Mouse (Mus musculus) midbrain, embryonic 12.5 days (tissue): ENCODE results near the gene Atox1. TPM values are rescaled to one million over a fixed set of nuclear protein-coding genes. Genes with fewer than 3 reads are reported as not detected.
"Not testable (repeated sequence)": the region's sequence is repeated elsewhere in the genome, so short reads cannot be mapped to it uniquely, and the experiment has no call there.

Source experiments
- ATAC-seq: fragments of 200-750 bp; cut with Nextera tagmentation; 2 replicates; pipeline ENCODE4 v1.8.0; 2017; ENCODE audit warnings: low read depth, moderate TSS enrichment, moderate library complexity; ENCODE audit not compliant: low FRiP score
- H3K27ac ChIP-seq: fragments of 300-500 bp; sonication (generic); replicated peaks from 2 replicates; pipeline ENCODE4 v1.5.1; 2016; ENCODE audit warnings: mild to moderate bottlenecking
- H3K27me3 ChIP-seq: fragments of 300-500 bp; sonication (generic); 2 replicates; pipeline ENCODE4 v1.6.1; 2016; ENCODE audit warnings: mild to moderate bottlenecking
- H3K36me3 ChIP-seq: fragments of 300-500 bp; sonication (generic); 2 replicates; pipeline ENCODE4 v1.6.1; 2016
- H3K4me1 ChIP-seq: fragments of 300-500 bp; sonication (generic); 2 replicates; pipeline ENCODE4 v1.6.1; 2016
- H3K4me2 ChIP-seq: fragments of 300-500 bp; sonication (generic); replicated peaks from 2 replicates; pipeline ENCODE4 v1.6.1; 2016; ENCODE audit warnings: mild to moderate bottlenecking, moderate library complexity
- H3K4me3 ChIP-seq: fragments of 300-500 bp; sonication (generic); 2 replicates; pipeline ENCODE4 v1.5.1; 2016; ENCODE audit warnings: mild to moderate bottlenecking
- H3K9ac ChIP-seq: fragments of 300-500 bp; sonication (generic); replicated peaks from 2 replicates; pipeline ENCODE4 v1.6.1; 2016; ENCODE audit warnings: mild to moderate bottlenecking, moderate library complexity
- H3K9me3 ChIP-seq: fragments of 300-500 bp; sonication (generic); 2 replicates; pipeline ENCODE4 v1.6.1; 2016; ENCODE audit warnings: mild to moderate bottlenecking
- WGBS: fragments of 180-500 bp; shearing (Covaris S2); methylation state at CpG from one replicate; pipeline ENCODE4 v1.1.7; 2016; 5-methylcytosine and 5-hydroxymethylcytosine counted together
- polyA plus RNA-seq: library from polyadenylated mRNA; unstranded; fragments of >200 nt; fragmentation: Nextera tagmentation; extraction: Ambion mirVana; gene quantifications from 2 replicates; pipeline ENCODE4 v1.2.1, GENCODE M21; 2016

The Atox1 gene
- polyA plus RNA-seq, 1 experiment from 2014 or later: 237 TPM

GRCm38 (mm10) chr11:55419678-55420307 lies 41.2 kb downstream of the Atox1 start:
- H3K4me1 ChIP-seq: peaks cover 55% of the 10 kb centered on the region
- peak overlapping the region; percentile 84 for H3K27ac ChIP-seq
- peak overlapping the region; percentile 59 for H3K4me2 ChIP-seq
- peaks cover 4% of the 10 kb centered on the region; the same call in 1 of the 2 replicates for H3K27me3 ChIP-seq
- no peaks in the 10 kb centered on the region for H3K36me3 ChIP-seq
- peak; percentile 51 for ATAC-seq
- no peaks in the 10 kb centered on the region for H3K9me3 ChIP-seq
- peak overlapping the region; percentile 41 for H3K4me3 ChIP-seq
- WGBS: under 1% methylated on average over 9 of the region's 9 CpGs
- H3K9ac ChIP-seq: peak overlapping the region; percentile 61

GRCm38 (mm10) chr11:55419296-55419677 lies 41.8 kb downstream of the Atox1 start:
- H3K4me2 ChIP-seq: peak overlapping the region; percentile 59
- peaks cover 50% of the 10 kb centered on the region for H3K4me1 ChIP-seq
- H3K27ac ChIP-seq: peak overlapping the region; percentile 84
- peaks cover 4% of the 10 kb centered on the region; the same call in 1 of the 2 replicates for H3K27me3 ChIP-seq
- H3K9me3 ChIP-seq: no peaks in the 10 kb centered on the region
- no peaks in the 10 kb centered on the region for H3K36me3 ChIP-seq
- ATAC-seq: no peak
- peak overlapping the region; percentile 61 for H3K9ac ChIP-seq
- whole genome bisulfite sequencing: 2% methylated on average over 4 of the region's 4 CpGs
- H3K4me3 ChIP-seq: peak overlapping the region; percentile 41

DNA sequence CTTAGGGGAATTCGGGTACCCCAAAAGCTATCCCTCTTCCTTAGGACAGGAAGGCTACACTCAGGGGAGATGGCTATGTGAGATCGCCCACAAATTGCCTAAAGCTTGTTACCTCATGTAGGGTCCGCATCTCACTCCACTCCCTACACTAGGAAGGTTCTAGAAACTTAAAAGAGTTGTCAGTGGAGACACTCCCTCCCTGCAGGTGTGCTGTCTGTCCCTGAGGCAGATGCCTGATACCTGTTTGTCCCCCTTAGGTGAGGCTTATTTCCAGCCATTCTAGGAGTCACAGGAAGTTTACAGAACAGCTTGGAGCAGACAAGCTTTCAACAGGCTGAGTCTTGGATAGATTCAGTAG lies 42.4 kb downstream of the Atox1 start:
- Histone ChIP-seq H3K9ac (peak overlapping the region; percentile 61), H3K4me3 (peak overlapping the region; percentile 41), H3K36me3 (no peaks in the 10 kb centered on the region), H3K27ac (0 out of 2 replicates have a peak overlapping the region, but pooled peaks have one; percentile 84), H3K4me1 (peaks cover 43% of the 10 kb centered on the region), H3K4me2 (peak overlapping the region; percentile 59), H3K27me3 (peaks cover 4% of the 10 kb centered on the region; the same call in 1 of the 2 replicates), H3K9me3 (no peaks in the 10 kb centered on the region)
- 7% methylated on average over 3 of the region's 3 CpGs for WGBS
- 0 out of 2 replicates have a peak, but pooled peaks have one; percentile 9 for ATAC-seq

- H3K9ac ChIP-seq: peak overlapping the region; percentile 61
- H3K27ac ChIP-seq: peak overlapping the region; percentile 84; the same call in 1 of the 2 replicates
- peaks cover 4% of the 10 kb centered on the region; the same call in 1 of the 2 replicates for H3K27me3 ChIP-seq
- peaks cover 40% of the 10 kb centered on the region for H3K4me1 ChIP-seq
- peak overlapping the region; percentile 59 for H3K4me2 ChIP-seq
- H3K4me3 ChIP-seq: peak overlapping the region; percentile 41
- H3K36me3 ChIP-seq: no peaks in the 10 kb centered on the region
- WGBS: under 1% methylated on average over 24 of the region's 24 CpGs
- peak; percentile 77 for ATAC-seq
- no peaks in the 10 kb centered on the region for H3K9me3 ChIP-seq
Observed at GRCm38 (mm10) chr11:55417898-55418703, 42.9 kb downstream of the Atox1 start.

DNA sequence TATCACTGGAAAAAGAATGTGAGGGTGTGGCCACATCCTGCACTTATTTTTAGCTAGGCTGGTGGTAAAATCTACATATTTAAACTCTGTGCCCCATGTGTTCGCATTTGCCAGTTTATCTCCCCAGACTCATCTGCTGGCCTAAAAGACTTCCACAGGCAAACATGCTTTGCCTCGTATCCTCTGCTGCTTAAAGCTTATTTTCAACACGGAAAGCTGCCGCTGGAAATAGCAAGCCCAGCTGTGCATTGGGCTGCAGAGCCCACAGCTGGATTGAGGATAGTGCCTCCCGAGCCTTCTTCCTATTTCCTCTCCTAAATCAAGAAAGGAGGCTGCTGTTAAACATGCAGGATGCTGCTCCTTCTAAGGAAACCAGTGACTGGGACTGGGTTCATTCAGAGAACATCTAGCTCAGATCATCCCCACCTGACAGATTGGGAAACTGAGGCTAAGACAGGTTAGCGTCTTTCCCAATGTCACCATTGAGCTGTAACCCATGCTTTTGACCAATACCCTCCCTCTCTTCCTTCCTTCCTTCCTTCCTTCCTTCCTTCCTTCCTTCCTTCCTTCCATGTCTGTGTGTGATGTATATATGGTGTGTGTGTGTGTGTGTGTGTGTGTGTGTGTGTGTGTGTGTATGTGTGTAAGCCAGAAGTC lies 44.3 kb downstream of the Atox1 start:
- no peak for ATAC-seq
- Histone ChIP-seq H3K4me1 (peaks cover 40% of the 10 kb centered on the region), H3K27ac (0 out of 2 replicates have a peak overlapping the region, but pooled peaks have one; percentile 20), H3K4me3 (no peak overlapping the region), H3K27me3 (0 out of 2 replicates have a peak, but pooled peaks cover 4% of the 10 kb centered on the region), H3K9me3 (no peaks in the 10 kb centered on the region), H3K36me3 (no peaks in the 10 kb centered on the region), H3K9ac (no peak overlapping the region), H3K4me2 (no peak overlapping the region)
- WGBS: 72% methylated on average over 6 of the region's 6 CpGs

DNA sequence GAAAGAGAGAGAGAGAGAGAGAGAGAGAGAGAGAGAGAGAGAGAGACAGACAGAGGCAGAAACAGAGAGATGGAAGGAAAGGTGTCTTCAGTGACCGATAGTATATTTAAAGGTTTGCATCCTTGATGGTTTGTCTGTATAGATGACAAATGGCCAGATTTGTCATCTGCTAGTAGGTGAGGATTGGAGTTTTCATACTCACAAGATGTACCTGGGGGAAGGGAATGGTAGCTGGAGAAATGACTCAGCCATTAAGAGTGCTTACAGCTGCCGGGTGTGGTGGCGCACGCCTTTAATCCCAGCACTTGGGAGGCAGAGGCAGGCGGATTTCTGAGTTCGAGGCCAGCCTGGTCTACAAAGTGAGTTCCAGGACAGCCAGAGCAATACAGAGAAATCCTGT lies 45.3 kb downstream of the Atox1 start:
- H3K9me3 ChIP-seq, H3K4me2 ChIP-seq, H3K4me3 ChIP-seq, H3K27me3 ChIP-seq, ATAC-seq, H3K27ac ChIP-seq, H3K9ac ChIP-seq, H3K36me3 ChIP-seq: not testable (repeated sequence)
- 84% methylated on average over 6 of the region's 6 CpGs for whole genome bisulfite sequencing
- H3K4me1 ChIP-seq: peaks cover 40% of the 10 kb centered on the region

DNA sequence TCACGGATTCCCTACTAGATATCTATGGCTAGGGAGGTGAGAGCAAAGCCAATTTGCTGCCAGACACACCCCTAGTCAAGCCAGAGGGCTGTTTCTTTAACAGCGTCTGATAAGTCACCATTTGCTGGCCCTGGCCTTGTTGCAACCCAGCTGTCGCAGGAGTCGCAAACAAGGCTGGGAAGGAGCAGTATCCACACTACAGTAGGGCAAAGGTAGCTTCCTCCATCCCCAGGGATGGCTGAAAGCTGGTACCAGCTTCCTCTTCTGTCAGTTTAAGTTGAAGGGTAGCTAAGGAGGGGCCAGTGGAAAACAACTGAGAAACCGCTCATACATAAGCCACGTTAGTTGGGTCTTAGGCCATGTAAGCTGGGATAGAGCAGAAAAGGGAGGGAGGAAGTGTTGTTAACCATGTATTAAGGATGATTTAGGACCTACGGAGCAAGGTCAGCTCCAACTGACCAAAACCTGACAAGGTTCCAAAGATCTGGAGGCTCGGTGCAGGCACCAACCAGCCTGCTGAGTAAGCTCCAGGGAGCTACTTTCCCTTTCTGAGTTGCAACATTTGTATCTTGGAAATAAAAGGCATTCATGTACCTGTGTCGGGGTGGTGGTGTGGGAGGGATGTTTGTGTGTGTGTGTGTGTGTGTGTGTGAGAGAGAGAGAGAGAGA lies 45.9 kb downstream of the Atox1 start:
- Histone ChIP-seq H3K9ac (no peak overlapping the region), H3K9me3 (no peaks in the 10 kb centered on the region), H3K27ac (no peak overlapping the region), H3K27me3 (0 out of 2 replicates have a peak, but pooled peaks cover 3% of the 10 kb centered on the region), H3K4me3 (no peak overlapping the region), H3K4me2 (no peak overlapping the region), H3K36me3 (no peaks in the 10 kb centered on the region), H3K4me1 (peaks cover 36% of the 10 kb centered on the region)
- WGBS: 80% methylated on average over 9 of the region's 9 CpGs
- ATAC-seq: no peak

- no peak for ATAC-seq
- H3K4me1 ChIP-seq: peaks cover 28% of the 10 kb centered on the region
- peaks cover 5% of the 10 kb centered on the region; the same call in 1 of the 2 replicates for H3K36me3 ChIP-seq
- H3K9ac ChIP-seq: no peak overlapping the region
- no peak overlapping the region for H3K27ac ChIP-seq
- H3K9me3 ChIP-seq: no peaks in the 10 kb centered on the region
- no peak overlapping the region for H3K4me3 ChIP-seq
- no peak overlapping the region for H3K4me2 ChIP-seq
- H3K27me3 ChIP-seq: no peaks in the 10 kb centered on the region
- 77% methylated on average over 5 of the region's 5 CpGs for WGBS
Observed at GRCm38 (mm10) chr11:55414314-55414713, 46.7 kb downstream of the Atox1 start.

- H3K4me2 ChIP-seq: no peak overlapping the region
- no peak for ATAC-seq
- H3K27ac ChIP-seq: no peak overlapping the region
- H3K36me3 ChIP-seq: peaks cover 6% of the 10 kb centered on the region; the same call in 1 of the 2 replicates
- 98% methylated on average over 2 of the region's 2 CpGs for WGBS
- no peaks in the 10 kb centered on the region for H3K27me3 ChIP-seq
- no peak overlapping the region for H3K4me3 ChIP-seq
- no peaks in the 10 kb centered on the region for H3K9me3 ChIP-seq
- peaks cover 19% of the 10 kb centered on the region for H3K4me1 ChIP-seq
- H3K9ac ChIP-seq: no peak overlapping the region
Observed at GRCm38 (mm10) chr11:55413416-55413796, 47.6 kb downstream of the Atox1 start.

- no peaks in the 10 kb centered on the region for H3K9me3 ChIP-seq
- no peak overlapping the region for H3K9ac ChIP-seq
- peaks cover 10% of the 10 kb centered on the region for H3K36me3 ChIP-seq
- 94% methylated on average over 10 of the region's 10 CpGs for WGBS
- no peak overlapping the region for H3K27ac ChIP-seq
- H3K4me1 ChIP-seq: peaks cover 13% of the 10 kb centered on the region
- no peak for ATAC-seq
- H3K4me3 ChIP-seq: no peak overlapping the region
- H3K4me2 ChIP-seq: no peak overlapping the region
- no peaks in the 10 kb centered on the region for H3K27me3 ChIP-seq
Observed at GRCm38 (mm10) chr11:55412680-55413415, 48.2 kb downstream of the Atox1 start.

- Histone ChIP-seq H3K4me1 (peaks cover 5% of the 10 kb centered on the region), H3K36me3 (peaks cover 17% of the 10 kb centered on the region), H3K9me3 (no peaks in the 10 kb centered on the region), H3K4me3 (no peak overlapping the region), H3K27me3 (no peaks in the 10 kb centered on the region), H3K27ac (no peak overlapping the region), H3K9ac (no peak overlapping the region), H3K4me2 (no peak overlapping the region)
- ATAC-seq: no peak
- WGBS: 83% methylated on average over 7 of the region's 7 CpGs
Observed at GRCm38 (mm10) chr11:55412034-55412433, 49.0 kb downstream of the Atox1 start.
